Mouse (Mus musculus): ENCODE measurements around the gene Uqcr10. TPM values are rescaled to one million over a fixed set of nuclear protein-coding genes. Genes with fewer than 3 reads are reported as not detected.

Gene Uqcr10
- 1,000 to 10,000 TPM in 1 of 2 experiments, 100 to 1,000 TPM in 1; 996 to 1,016 TPM for total RNA-seq (2021)
- long read RNA-seq, experiment 1, transcript Uqcr10-203 (3 exons, 510 nt): minor isoform, 78 of 1,815 reads
- long read RNA-seq, experiment 1, transcript Uqcr10-201 (2 exons, 434 nt): major isoform, 1,661 of 1,815 reads
- long read RNA-seq, experiment 1, transcript Uqcr10-202 (2 exons, 389 nt): minor isoform, 10 of 1,815 reads
- long read RNA-seq, experiment 1, partial matches to known transcripts: 56 of 1,815 reads
- long read RNA-seq, experiment 1, other reads (novel, unspliced or antisense): 10 of 1,815 reads
- long read RNA-seq, experiment 2, transcript Uqcr10-203 (3 exons, 510 nt): minor isoform, 55 of 1,150 reads
- long read RNA-seq, experiment 2, transcript Uqcr10-201 (2 exons, 434 nt): major isoform, 1,064 of 1,150 reads
- long read RNA-seq, experiment 2, partial matches to known transcripts: 0 of 1,150 reads
- long read RNA-seq, experiment 2, other reads (novel, unspliced or antisense): 29 of 1,150 reads

GRCm38 (mm10) chr11:4704072-4704964 lies at the start of gene Uqcr10, which contains the start of gene Zmat5:
Gene Uqcr10 (minus strand): TSS chr11:4704342.
Gene Zmat5 (plus strand): TSS chr11:4704678.
- DNase-seq: peak; percentile 84

GRCm38 (mm10) chr11:4752836-4753235 lies 48.7 kb upstream of the Uqcr10 start:
- DNase-seq: no peak

GRCm38 (mm10) chr11:4750263-4750662 lies 46.1 kb upstream of the Uqcr10 start:
- peak; percentile 26 for DNase-seq

GRCm38 (mm10) chr11:4747285-4747684 lies 43.1 kb upstream of the Uqcr10 start:
- no peak for DNase-seq

GRCm38 (mm10) chr11:4746733-4747132 lies 42.6 kb upstream of the Uqcr10 start, which contains the start of gene Cabp7:
Gene Cabp7 (minus strand): TSS chr11:4746778.
- no peak for DNase-seq

- no peak for DNase-seq
Measured at GRCm38 (mm10) chr11:4745969-4746368, 41.8 kb upstream of the Uqcr10 start.

- no peak for DNase-seq
Measured at GRCm38 (mm10) chr11:4744691-4745090, 40.5 kb upstream of the Uqcr10 start.

- DNase-seq: no peak
Measured at GRCm38 (mm10) chr11:4740785-4741184, 36.6 kb upstream of the Uqcr10 start.

- no peak for DNase-seq
Measured at GRCm38 (mm10) chr11:4738719-4739118, 34.6 kb upstream of the Uqcr10 start.

- DNase-seq: no peak
Measured at GRCm38 (mm10) chr11:4737682-4738081, 33.5 kb upstream of the Uqcr10 start.

- no peak for DNase-seq
Measured at GRCm38 (mm10) chr11:4736355-4736754, 32.2 kb upstream of the Uqcr10 start.

- DNase-seq: no peak
Measured at GRCm38 (mm10) chr11:4734179-4734578, 30.0 kb upstream of the Uqcr10 start.

GRCm38 (mm10) chr11:4731781-4732180 lies 27.6 kb upstream of the Uqcr10 start:
- no peak for DNase-seq

GRCm38 (mm10) chr11:4730913-4731312 lies 26.8 kb upstream of the Uqcr10 start:
- DNase-seq: peak; percentile 40

- no peak for DNase-seq
Measured at GRCm38 (mm10) chr11:4730096-4730495, 26.0 kb upstream of the Uqcr10 start.

- no peak for DNase-seq
Measured at GRCm38 (mm10) chr11:4729603-4730002, 25.5 kb upstream of the Uqcr10 start.

GRCm38 (mm10) chr11:4721728-4722127 lies 17.6 kb upstream of the Uqcr10 start:
- no peak for DNase-seq

GRCm38 (mm10) chr11:4720900-4721580 lies 16.9 kb upstream of the Uqcr10 start:
- DNase-seq: no peak

GRCm38 (mm10) chr11:4720393-4720792 lies 16.3 kb upstream of the Uqcr10 start:
- no peak for DNase-seq

GRCm38 (mm10) chr11:4719961-4720360 lies 15.8 kb upstream of the Uqcr10 start:
- no peak for DNase-seq

GRCm38 (mm10) chr11:4718548-4718947 lies 14.4 kb upstream of the Uqcr10 start:
- DNase-seq: no peak

Data from gastrocnemius, postnatal 25 days (tissue).